In the genomic region with DNA sequence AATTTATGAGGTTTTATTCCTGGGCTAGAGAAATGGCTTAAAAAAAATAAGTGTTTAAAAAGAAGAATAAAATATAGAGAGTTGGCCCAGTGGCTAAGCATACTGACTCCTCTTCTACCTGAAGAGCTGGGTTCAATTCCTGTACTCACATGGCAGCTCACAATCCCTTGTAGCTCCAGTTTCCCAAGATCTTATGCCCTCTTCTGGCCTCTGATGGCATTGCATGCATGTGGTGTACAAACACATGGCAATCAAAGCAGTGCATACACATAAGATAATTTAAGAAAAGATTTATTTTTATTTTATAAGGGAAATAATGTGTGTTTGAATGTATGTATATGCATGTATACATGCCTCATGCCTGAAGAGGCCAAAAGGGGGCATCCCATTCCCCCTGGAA, we compare ENCODE assay signal across 11 mouse cellular contexts.
DNase-seq lines count a peak whose midpoint lies in the region; ATAC-seq and TF ChIP-seq lines count a peak whose summit lies in the region.
"Had no signal": no experiment of that assay in that cellular context is flagged by ENCODE, and none has a peak within 500 bp of the region (broad histone marks: within the 10 kb centered on the region; RNA-seq: fewer than 3 reads in every experiment).

No protein-coding gene starts in this region.

- no peak overlapping the region for H3K27ac ChIP-seq in liver, adult 2 months (replicated peaks; ENCODE audit: insufficient read depth, low read depth, low read length)
- no peak overlapping the region for H3K27ac ChIP-seq in liver, embryonic 11.5 days (ENCODE audit: low read depth, low read length)
- H3K27ac ChIP-seq in stomach, postnatal 0 days (replicated peaks), result no peak overlapping the region
- H3K27ac ChIP-seq: embryonic facial prominence, embryonic 13.5 days; heart, embryonic 10.5 days; midbrain, embryonic 15.5 days had no signal

- H3K9me3 ChIP-seq in liver, embryonic 11.5 days (ENCODE audit: control insufficient read depth, low read length), result no peaks in the 10 kb centered on the region
- no peaks in the 10 kb centered on the region for H3K9me3 ChIP-seq in stomach, postnatal 0 days (ENCODE audit: control insufficient read depth, low read length)
- H3K9me3 ChIP-seq: embryonic facial prominence, embryonic 13.5 days; heart, embryonic 10.5 days; midbrain, embryonic 15.5 days had no signal

- no peak overlapping the region for H3K4me3 ChIP-seq in liver, adult 2 months (ENCODE audit: insufficient read depth, low read depth, low read length)
- H3K4me3 ChIP-seq in liver, embryonic 11.5 days (ENCODE audit: low read depth, low read length), result no peak overlapping the region
- H3K4me3 ChIP-seq in stomach, postnatal 0 days (ENCODE audit: low read depth, low read length), result no peak overlapping the region
- H3K4me3 ChIP-seq: embryonic facial prominence, embryonic 13.5 days; heart, embryonic 10.5 days; midbrain, embryonic 15.5 days had no signal

- no peak overlapping the region for H3K9ac ChIP-seq in liver, adult 2 months (ENCODE audit: low read depth, low read length)
- H3K9ac ChIP-seq in liver, embryonic 11.5 days (ENCODE audit: low read depth, low read length), result no peak overlapping the region
- no peak overlapping the region for H3K9ac ChIP-seq in stomach, postnatal 0 days (ENCODE audit: low read length)
- H3K9ac ChIP-seq: embryonic facial prominence, embryonic 13.5 days; midbrain, embryonic 15.5 days had no signal

- no peak overlapping the region for H3K4me2 ChIP-seq in liver, embryonic 11.5 days
- H3K4me2 ChIP-seq in stomach, postnatal 0 days (replicated peaks; ENCODE audit: low read depth), result no peak overlapping the region
- H3K4me2 ChIP-seq: embryonic facial prominence, embryonic 13.5 days; midbrain, embryonic 15.5 days had no signal

- TF ChIP-seq CTCF in liver, adult 2 months (IDR thresholded peaks at IDR 0.05; ENCODE audit: low read depth, low read length), result peak; percentile 47; the same call in 1 of the 2 replicates
- TF ChIP-seq CTCF in stomach, postnatal 0 days (IDR thresholded peaks at IDR 0.05; ENCODE audit: low read depth), result peak; percentile 56

- TF ChIP-seq POLR2A in liver, adult 2 months (IDR thresholded peaks at IDR 0.05; ENCODE audit: extremely low read depth, insufficient read depth, low read length), result no peak

- TF ChIP-seq EP300 in stomach, postnatal 0 days (optimal IDR thresholded peaks at IDR 0.05), result no peak

- no peaks in the 10 kb centered on the region for H3K79me2 ChIP-seq in liver, adult 2 months (ENCODE audit: control insufficient read depth, insufficient read depth, low read length)

- H3K36me3 ChIP-seq in liver, adult 2 months (ENCODE audit: control insufficient read depth, insufficient read depth, low read length), result peaks cover 83% of the 10 kb centered on the region
- peaks cover 27% of the 10 kb centered on the region; the same call in 1 of the 2 replicates for H3K36me3 ChIP-seq in liver, embryonic 11.5 days (ENCODE audit: control insufficient read depth, insufficient read depth, low read length)
- no peaks in the 10 kb centered on the region; the same call in 1 of the 2 replicates for H3K36me3 ChIP-seq in stomach, postnatal 0 days (ENCODE audit: control insufficient read depth, insufficient read depth, low read length)
- H3K36me3 ChIP-seq: midbrain, embryonic 15.5 days had no signal

- no peaks in the 10 kb centered on the region for H3K27me3 ChIP-seq in liver, adult 2 months (ENCODE audit: control insufficient read depth, insufficient read depth, low read length)
- H3K27me3 ChIP-seq in liver, embryonic 11.5 days (replicated peaks; ENCODE audit: control insufficient read depth, insufficient read depth, low read length), result no peaks in the 10 kb centered on the region
- no peaks in the 10 kb centered on the region for H3K27me3 ChIP-seq in stomach, postnatal 0 days (ENCODE audit: control insufficient read depth, insufficient read depth, low read length)
- H3K27me3 ChIP-seq: embryonic facial prominence, embryonic 13.5 days; midbrain, embryonic 15.5 days had no signal

- H3K4me1 ChIP-seq in liver, adult 2 months (ENCODE audit: control insufficient read depth, insufficient read depth, low read length), result no peaks in the 10 kb centered on the region
- H3K4me1 ChIP-seq in liver, embryonic 11.5 days (replicated peaks; ENCODE audit: control insufficient read depth, insufficient read depth, low read length), result no peaks in the 10 kb centered on the region
- no peaks in the 10 kb centered on the region for H3K4me1 ChIP-seq in stomach, postnatal 0 days (replicated peaks; ENCODE audit: control insufficient read depth, insufficient read depth)

- ATAC-seq in liver, embryonic 11.5 days (replicated peaks; ENCODE audit: low FRiP score), result no peak
- no peak for ATAC-seq in stomach, postnatal 0 days (ENCODE audit: low FRiP score, low TSS enrichment)
- ATAC-seq: midbrain, embryonic 15.5 days had no signal

- DNase-seq in adrenal gland, postnatal 10 days, result peak; percentile 19
- no peak for DNase-seq in adrenal gland, adult 2 months
- peak; percentile 44 for DNase-seq in liver, adult 2 months (ENCODE audit: extremely low read depth, low read depth, low spot score)
- DNase-seq in liver, embryonic 11.5 days (ENCODE audit: low spot score), result no peak
- DNase-seq in c-Kit-negative CD71-positive TER-119-positive erythroid progenitor cells, embryonic 14.5 days (ENCODE audit: low read depth, low spot score), result peak; percentile 22
- no peak for DNase-seq in stomach, postnatal 0 days (ENCODE audit: low spot score)
- DNase-seq in left cerebral cortex, adult 9 months (ENCODE audit: low spot score in 2 of 2), result no peak
- no peak for DNase-seq in heart, postnatal 4 days

Comparison
In these comparisons a context has a peak if more than half of its experiments do, and no peak if none do; other contexts are left out.
1. DNase-seq: peak in adrenal gland, postnatal 10 days (single experiment), liver, adult 2 months (single experiment) and c-Kit-negative CD71-positive TER-119-positive erythroid progenitor cells, embryonic 14.5 days (single experiment); none in adrenal gland, adult 2 months (single experiment), liver, embryonic 11.5 days (single experiment), stomach, postnatal 0 days (single experiment), left cerebral cortex, adult 9 months (0 of 2) and heart, postnatal 4 days (single experiment).